Mouse (Mus musculus) retina, postnatal 1 day (tissue): ENCODE data around the gene Dok3.
"Not testable (repeated sequence)": the region's sequence is repeated elsewhere in the genome, so short reads cannot be mapped to it uniquely, and the experiment has no call there.

Experiments used
- DNase-seq: peaks from one replicate; pipeline ENCODE4 v3.0.0-alpha.2; 2012

Dok3 gene

GRCm38 (mm10) chr13:55529198-55529915 lies at the start of gene Dok3:
Gene Dok3, minus strand, starts transcription at chr13:55529296.
- no peak for DNase-seq

GRCm38 (mm10) chr13:55578086-55578485 lies 49.0 kb upstream of the Dok3 start:
- DNase-seq, result no peak

GRCm38 (mm10) chr13:55576872-55577271 lies 47.8 kb upstream of the Dok3 start:
- DNase-seq, result not testable (repeated sequence)

GRCm38 (mm10) chr13:55575932-55576331 lies 46.8 kb upstream of the Dok3 start:
- DNase-seq, result no peak

- DNase-seq, result no peak
Measured at GRCm38 (mm10) chr13:55574321-55574720, 45.2 kb upstream of the Dok3 start.

GRCm38 (mm10) chr13:55573432-55573831 lies 44.3 kb upstream of the Dok3 start, which contains the start of gene Tmed9:
Gene Tmed9, plus strand, starts transcription at chr13:55573732.
- DNase-seq, result no peak

- no peak for DNase-seq
Measured at GRCm38 (mm10) chr13:55571977-55572376, 42.9 kb upstream of the Dok3 start.

GRCm38 (mm10) chr13:55571027-55571751 lies 42.1 kb upstream of the Dok3 start, which contains the start of gene Fam193b:
Gene Fam193b, minus strand, starts transcription at chr13:55571120.
- peak; percentile 95 for DNase-seq

- no peak for DNase-seq
Measured at GRCm38 (mm10) chr13:55570286-55570973, 41.3 kb upstream of the Dok3 start.

GRCm38 (mm10) chr13:55569726-55570285 lies 40.7 kb upstream of the Dok3 start:
- peak; percentile 56 for DNase-seq

- not testable (repeated sequence) for DNase-seq
Measured at GRCm38 (mm10) chr13:55568524-55568923, 39.4 kb upstream of the Dok3 start.

- no peak for DNase-seq
Measured at GRCm38 (mm10) chr13:55567949-55568348, 38.9 kb upstream of the Dok3 start.

- DNase-seq, result no peak
Measured at GRCm38 (mm10) chr13:55567001-55567400, 37.9 kb upstream of the Dok3 start.

GRCm38 (mm10) chr13:55563266-55563879 lies 34.3 kb upstream of the Dok3 start:
- DNase-seq, result no peak

GRCm38 (mm10) chr13:55557499-55557898 lies 28.4 kb upstream of the Dok3 start:
- no peak for DNase-seq

GRCm38 (mm10) chr13:55555921-55556320 lies 26.8 kb upstream of the Dok3 start:
- DNase-seq, result no peak

GRCm38 (mm10) chr13:55549061-55549460 lies 20.0 kb upstream of the Dok3 start:
- no peak for DNase-seq

- DNase-seq, result no peak
Measured at GRCm38 (mm10) chr13:55548426-55548825, 19.3 kb upstream of the Dok3 start.

GRCm38 (mm10) chr13:55547916-55548315 lies 18.8 kb upstream of the Dok3 start:
- DNase-seq, result no peak

- DNase-seq, result no peak
Measured at GRCm38 (mm10) chr13:55544792-55545191, 15.7 kb upstream of the Dok3 start.

GRCm38 (mm10) chr13:55543447-55543846 lies 14.4 kb upstream of the Dok3 start:
- no peak for DNase-seq

GRCm38 (mm10) chr13:55542891-55543290 lies 13.8 kb upstream of the Dok3 start:
- DNase-seq, result no peak

GRCm38 (mm10) chr13:55540933-55541332 lies 11.8 kb upstream of the Dok3 start:
- no peak for DNase-seq
